Mouse (Mus musculus) midbrain, embryonic 12.5 days (tissue): ENCODE measurements around the gene Ccs. TPM values are rescaled to one million over a fixed set of nuclear protein-coding genes. Genes with fewer than 3 reads are reported as not detected.
"Not testable (repeated sequence)": the region's sequence is repeated elsewhere in the genome, so short reads cannot be mapped to it uniquely, and the experiment has no call there.

Source experiments
- ATAC-seq: fragments of 200-750 bp; cut with Nextera tagmentation; 2 replicates; pipeline ENCODE4 v1.8.0; 2017; ENCODE audit warnings: low read depth, moderate TSS enrichment, moderate library complexity; ENCODE audit not compliant: low FRiP score
- H3K27ac ChIP-seq: fragments of 300-500 bp; sonication (generic); replicated peaks from 2 replicates; pipeline ENCODE4 v1.5.1; 2016; ENCODE audit warnings: mild to moderate bottlenecking
- H3K27me3 ChIP-seq: fragments of 300-500 bp; sonication (generic); 2 replicates; pipeline ENCODE4 v1.6.1; 2016; ENCODE audit warnings: mild to moderate bottlenecking
- H3K36me3 ChIP-seq: fragments of 300-500 bp; sonication (generic); 2 replicates; pipeline ENCODE4 v1.6.1; 2016
- H3K4me1 ChIP-seq: fragments of 300-500 bp; sonication (generic); 2 replicates; pipeline ENCODE4 v1.6.1; 2016
- H3K4me2 ChIP-seq: fragments of 300-500 bp; sonication (generic); replicated peaks from 2 replicates; pipeline ENCODE4 v1.6.1; 2016; ENCODE audit warnings: mild to moderate bottlenecking, moderate library complexity
- H3K4me3 ChIP-seq: fragments of 300-500 bp; sonication (generic); 2 replicates; pipeline ENCODE4 v1.5.1; 2016; ENCODE audit warnings: mild to moderate bottlenecking
- H3K9ac ChIP-seq: fragments of 300-500 bp; sonication (generic); replicated peaks from 2 replicates; pipeline ENCODE4 v1.6.1; 2016; ENCODE audit warnings: mild to moderate bottlenecking, moderate library complexity
- H3K9me3 ChIP-seq: fragments of 300-500 bp; sonication (generic); 2 replicates; pipeline ENCODE4 v1.6.1; 2016; ENCODE audit warnings: mild to moderate bottlenecking
- WGBS: fragments of 180-500 bp; shearing (Covaris S2); methylation state at CpG from one replicate; pipeline ENCODE4 v1.1.7; 2016; 5-methylcytosine and 5-hydroxymethylcytosine counted together
- polyA plus RNA-seq: library from polyadenylated mRNA; unstranded; fragments of >200 nt; fragmentation: Nextera tagmentation; extraction: Ambion mirVana; gene quantifications from 2 replicates; pipeline ENCODE4 v1.2.1, GENCODE M21; 2016

Ccs gene
- polyA plus RNA-seq, 1 experiment from 2014 or later = 38.1 TPM

GRCm38 (mm10) chr19:4829156-4829555 is 10.0 kb downstream of the Ccs start:
- no peak for ATAC-seq
- Histone ChIP-seq H3K27ac (no peak overlapping the region), H3K27me3 (no peaks in the 10 kb centered on the region), H3K4me3 (no peak overlapping the region), H3K9me3 (no peaks in the 10 kb centered on the region), H3K9ac (no peak overlapping the region), H3K4me2 (no peak overlapping the region), H3K36me3 (peaks cover 24% of the 10 kb centered on the region), H3K4me1 (peaks cover 8% of the 10 kb centered on the region)
- 72% methylated on average over 7 of the region's 7 CpGs for WGBS

- WGBS = 66% methylated on average over 16 of the region's 16 CpGs
- no peak overlapping the region for H3K9ac ChIP-seq
These were observed 10.6 kb downstream of the Ccs start for GRCm38 (mm10) chr19:4828444-4829114.

GRCm38 (mm10) chr19:4820678-4821303 is 18.3 kb downstream of the Ccs start:
- Histone ChIP-seq H3K9ac (no peak overlapping the region), H3K27ac (no peak overlapping the region), H3K4me3 (no peak overlapping the region), H3K27me3 (no peaks in the 10 kb centered on the region), H3K36me3 (peaks cover 15% of the 10 kb centered on the region), H3K4me1 (no peaks in the 10 kb centered on the region), H3K9me3 (no peaks in the 10 kb centered on the region), H3K4me2 (no peak overlapping the region)
- 86% methylated on average over 5 of the region's 5 CpGs for WGBS
- no peak for ATAC-seq

More at GRCm38 (mm10) chr19:4828444-4829114, 10.6 kb downstream of the Ccs start:
- Histone ChIP-seq H3K4me2 (no peak overlapping the region), H3K27ac (no peak overlapping the region), H3K9me3 (no peaks in the 10 kb centered on the region), H3K4me3 (no peak overlapping the region), H3K27me3 (no peaks in the 10 kb centered on the region), H3K4me1 (peaks cover 8% of the 10 kb centered on the region), H3K36me3 (peaks cover 24% of the 10 kb centered on the region)
- ATAC-seq = no peak

- H3K4me2 ChIP-seq = no peak overlapping the region
- no peak overlapping the region for H3K4me3 ChIP-seq
- no peaks in the 10 kb centered on the region for H3K36me3 ChIP-seq
- H3K9me3 ChIP-seq = no peaks in the 10 kb centered on the region
- H3K9ac ChIP-seq = no peak overlapping the region
- H3K27me3 ChIP-seq = no peaks in the 10 kb centered on the region
- ATAC-seq = no peak
- H3K4me1 ChIP-seq = no peaks in the 10 kb centered on the region
- H3K27ac ChIP-seq = no peak overlapping the region
- WGBS = 81% methylated on average over 1 of the region's 1 CpGs
These were observed 21.8 kb downstream of the Ccs start for GRCm38 (mm10) chr19:4817182-4817835.

- H3K9me3 ChIP-seq = no peaks in the 10 kb centered on the region
- H3K4me2 ChIP-seq = no peak overlapping the region
- H3K4me1 ChIP-seq = peaks cover 20% of the 10 kb centered on the region
- no peak overlapping the region for H3K9ac ChIP-seq
- WGBS = 87% methylated on average over 6 of the region's 6 CpGs
- no peak overlapping the region for H3K4me3 ChIP-seq
- no peaks in the 10 kb centered on the region for H3K36me3 ChIP-seq
- no peak overlapping the region for H3K27ac ChIP-seq
- ATAC-seq = no peak
- no peaks in the 10 kb centered on the region for H3K27me3 ChIP-seq
These were observed 26.1 kb downstream of the Ccs start for GRCm38 (mm10) chr19:4813015-4813414.

- H3K9ac ChIP-seq = peak overlapping the region; percentile 72
These were observed 26.7 kb downstream of the Ccs start for GRCm38 (mm10) chr19:4812334-4812949.

GRCm38 (mm10) chr19:4811909-4812242 is 27.3 kb downstream of the Ccs start:
- H3K4me3 ChIP-seq = peak overlapping the region; percentile 87
- peaks cover 22% of the 10 kb centered on the region for H3K4me1 ChIP-seq
- H3K36me3 ChIP-seq = no peaks in the 10 kb centered on the region
- peak overlapping the region; percentile 91 for H3K27ac ChIP-seq
- H3K9me3 ChIP-seq = no peaks in the 10 kb centered on the region
- peak overlapping the region; percentile 95 for H3K4me2 ChIP-seq
- 4% methylated on average over 12 of the region's 12 CpGs for WGBS
- H3K9ac ChIP-seq = peak overlapping the region; percentile 72
- no peaks in the 10 kb centered on the region for H3K27me3 ChIP-seq
- no peak for ATAC-seq

More at GRCm38 (mm10) chr19:4812334-4812949, 26.7 kb downstream of the Ccs start:
- not testable (repeated sequence) for ATAC-seq, H3K9me3 ChIP-seq, H3K36me3 ChIP-seq, H3K27me3 ChIP-seq
- peaks cover 22% of the 10 kb centered on the region for H3K4me1 ChIP-seq
- 80% methylated on average over 8 of the region's 8 CpGs for WGBS
- H3K4me2 ChIP-seq = peak overlapping the region; percentile 95
- H3K27ac ChIP-seq = peak overlapping the region; percentile 91
- H3K4me3 ChIP-seq = peak overlapping the region; percentile 87

GRCm38 (mm10) chr19:4811063-4811908 is 27.8 kb downstream of the Ccs start, which contains the start of the genes Gm21992 and Rbm14:
Gene Gm21992 (minus strand): TSS chr19:4811612.
Gene Rbm14 (minus strand): TSS chr19:4811634.
- Histone ChIP-seq H3K4me2 (peak within 1 kb of the TSS; percentile 95), H3K4me1 (peaks cover 22% of the 10 kb centered on the region), H3K27me3 (no peaks in the 10 kb centered on the region), H3K27ac (peak within 1 kb of the TSS; percentile 91), H3K36me3 (no peaks in the 10 kb centered on the region), H3K4me3 (peak within 1 kb of the TSS; percentile 87), H3K9me3 (no peaks in the 10 kb centered on the region), H3K9ac (peak within 1 kb of the TSS; percentile 83)
- ATAC-seq = peak; percentile 98
- WGBS = under 1% methylated on average over 83 of the region's 83 CpGs

- WGBS = under 1% methylated on average over 17 of the region's 17 CpGs
- peaks cover 22% of the 10 kb centered on the region for H3K4me1 ChIP-seq
- H3K9me3 ChIP-seq = no peaks in the 10 kb centered on the region
- H3K4me2 ChIP-seq = peak overlapping the region; percentile 95
- H3K36me3 ChIP-seq = no peaks in the 10 kb centered on the region
- peak overlapping the region; percentile 83 for H3K9ac ChIP-seq
- H3K27me3 ChIP-seq = no peaks in the 10 kb centered on the region
- peak overlapping the region; percentile 91 for H3K27ac ChIP-seq
- no peak for ATAC-seq
- peak overlapping the region; percentile 87 for H3K4me3 ChIP-seq
These were observed 28.4 kb downstream of the Ccs start for GRCm38 (mm10) chr19:4810746-4811062.

GRCm38 (mm10) chr19:4810309-4810708 is 28.8 kb downstream of the Ccs start:
- H3K4me3 ChIP-seq = peak overlapping the region; percentile 87
- H3K27ac ChIP-seq = peak overlapping the region; percentile 91; the same call in 1 of the 2 replicates
- H3K27me3 ChIP-seq = no peaks in the 10 kb centered on the region
- no peak for ATAC-seq
- no peaks in the 10 kb centered on the region for H3K9me3 ChIP-seq
- WGBS = 0% methylated on average over 14 of the region's 14 CpGs
- H3K4me2 ChIP-seq = peak overlapping the region; percentile 95
- peaks cover 22% of the 10 kb centered on the region for H3K4me1 ChIP-seq
- H3K9ac ChIP-seq = peak overlapping the region; percentile 83
- H3K36me3 ChIP-seq = no peaks in the 10 kb centered on the region

GRCm38 (mm10) chr19:4803283-4803682 is 35.8 kb downstream of the Ccs start:
- Histone ChIP-seq H3K27me3 (no peaks in the 10 kb centered on the region), H3K4me3 (no peak overlapping the region), H3K27ac (no peak overlapping the region), H3K9me3 (no peaks in the 10 kb centered on the region), H3K4me1 (peaks cover 8% of the 10 kb centered on the region), H3K36me3 (peaks cover 54% of the 10 kb centered on the region), H3K9ac (no peak overlapping the region), H3K4me2 (no peak overlapping the region)
- ATAC-seq = no peak
- 82% methylated on average over 10 of the region's 10 CpGs for WGBS
